Mouse (Mus musculus): ENCODE results near the gene Sav1. TPM values are rescaled to one million over a fixed set of nuclear protein-coding genes. Genes with fewer than 3 reads are reported as not detected.

The Sav1 gene
- polyA plus RNA-seq, 1 experiment from 2014 or later, result 7.6 TPM

DNA sequence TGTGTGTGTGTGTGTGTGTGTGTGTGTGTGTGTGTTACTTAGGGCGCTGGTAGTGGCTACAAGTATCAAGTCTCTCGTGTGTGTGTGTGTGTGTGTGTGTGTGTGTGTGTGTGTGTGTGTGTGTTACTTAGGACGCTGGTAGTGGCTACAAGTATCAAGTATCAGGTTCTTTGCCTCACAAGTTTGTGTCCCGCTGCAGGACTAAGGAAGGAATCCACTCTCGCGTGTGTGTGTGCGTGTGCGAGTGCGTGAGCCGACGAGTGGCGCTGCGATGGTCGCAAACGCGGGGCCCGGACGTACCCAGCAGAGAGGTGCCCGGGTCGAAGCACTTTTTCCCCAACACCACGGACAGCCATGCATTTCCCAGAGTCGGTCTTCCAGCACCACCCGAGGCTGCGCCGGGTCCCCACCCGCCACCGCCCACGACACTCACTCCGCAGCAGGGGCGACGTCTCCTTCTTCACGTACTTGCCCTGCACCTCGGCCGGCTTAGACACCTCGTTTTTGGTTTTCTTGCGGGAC is 500 bp downstream of the Sav1 start:
- H3K27ac ChIP-seq (ENCODE audit: poor library complexity, severe bottlenecking), result peak overlapping the region; percentile 93
- peaks cover 27% of the 10 kb centered on the region for H3K36me3 ChIP-seq
- H3K4me1 ChIP-seq (replicated peaks), result peaks cover 13% of the 10 kb centered on the region
- H3K9me3 ChIP-seq (replicated peaks), result no peaks in the 10 kb centered on the region
- no peaks in the 10 kb centered on the region for H3K27me3 ChIP-seq (replicated peaks)
- ATAC-seq (ENCODE audit: insufficient number of reproducible peaks, low FRiP score), result peak; percentile 68
- under 1% methylated on average over 36 of the region's 36 CpGs for WGBS
- peak overlapping the region; percentile 98 for H3K9ac ChIP-seq
- H3K4me3 ChIP-seq, result peak overlapping the region; percentile 92
- H3K4me2 ChIP-seq, result peak overlapping the region; percentile 79

GRCm38 (mm10) chr12:69985546-69985945 is 1.3 kb downstream of the Sav1 start:
- Histone ChIP-seq H3K4me3 (peak overlapping the region; percentile 92), H3K36me3 (peaks cover 34% of the 10 kb centered on the region), H3K27ac (ENCODE audit: poor library complexity, severe bottlenecking) (no peak overlapping the region), H3K4me1 (replicated peaks) (peaks cover 13% of the 10 kb centered on the region), H3K27me3 (replicated peaks) (no peaks in the 10 kb centered on the region), H3K9me3 (replicated peaks) (no peaks in the 10 kb centered on the region), H3K9ac (peak overlapping the region; percentile 98), H3K4me2 (peak overlapping the region; percentile 79)
- no peak for ATAC-seq (ENCODE audit: insufficient number of reproducible peaks, low FRiP score)
- 44% methylated on average over 4 of the region's 4 CpGs for WGBS

DNA sequence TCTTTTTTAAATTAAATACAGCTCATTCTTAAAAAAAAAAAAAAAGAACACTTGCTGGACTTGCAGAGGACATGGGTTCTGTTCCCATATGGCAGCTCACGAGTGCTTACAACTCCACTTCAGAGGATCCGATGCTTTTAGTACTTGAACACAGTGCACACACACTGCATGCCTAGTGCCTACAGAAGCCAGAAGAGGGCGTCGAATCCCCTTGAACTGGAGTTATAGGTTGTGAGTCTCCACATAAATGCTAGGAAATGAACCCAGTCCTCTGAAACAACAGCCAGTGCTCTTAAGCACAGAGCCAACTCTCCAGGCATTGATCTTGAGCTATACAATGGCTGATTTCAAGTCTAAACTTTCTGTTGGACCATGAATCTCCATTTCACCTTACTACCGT is 3.9 kb downstream of the Sav1 start:
- 76% methylated on average over 5 of the region's 5 CpGs for WGBS
- Histone ChIP-seq H3K9me3 (replicated peaks) (no peaks in the 10 kb centered on the region), H3K27ac (ENCODE audit: poor library complexity, severe bottlenecking) (no peak overlapping the region), H3K9ac (no peak overlapping the region), H3K4me1 (replicated peaks) (peaks cover 19% of the 10 kb centered on the region), H3K4me2 (no peak overlapping the region), H3K27me3 (replicated peaks) (no peaks in the 10 kb centered on the region), H3K4me3 (no peak overlapping the region), H3K36me3 (peaks cover 46% of the 10 kb centered on the region)
- no peak for ATAC-seq (ENCODE audit: insufficient number of reproducible peaks, low FRiP score)

DNA sequence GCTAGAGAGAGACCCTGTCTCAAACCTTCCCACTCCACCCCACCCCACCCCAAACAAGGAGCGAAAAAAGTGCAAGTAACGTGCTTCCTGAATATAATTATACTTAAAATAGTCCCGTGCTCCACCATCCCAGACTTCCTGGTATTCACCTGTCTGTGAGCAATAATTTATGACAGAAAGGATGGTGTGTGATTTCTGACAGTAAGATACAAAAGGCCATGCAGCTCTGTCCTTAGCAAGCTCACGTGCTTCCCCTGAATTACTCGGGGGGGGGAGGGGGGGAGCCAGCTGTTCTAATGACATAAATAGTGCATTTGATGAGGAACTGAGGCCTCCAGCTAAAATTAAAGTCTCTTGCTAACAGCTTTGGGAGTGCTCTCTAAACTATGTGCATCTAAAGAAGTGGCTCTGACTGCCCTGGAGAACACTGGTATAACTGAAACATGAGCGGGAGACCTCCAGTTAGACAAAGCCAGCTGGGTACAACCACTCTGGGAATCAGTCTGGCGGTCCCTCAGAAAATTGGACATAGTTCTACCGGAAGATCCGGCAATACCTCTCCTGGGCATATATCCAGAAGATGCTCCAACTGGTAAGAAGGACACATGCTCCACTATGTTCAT is 9.3 kb downstream of the Sav1 start:
- Histone ChIP-seq H3K36me3 (peaks cover 39% of the 10 kb centered on the region), H3K4me3 (no peak overlapping the region), H3K9ac (no peak overlapping the region), H3K27me3 (replicated peaks) (no peaks in the 10 kb centered on the region), H3K9me3 (replicated peaks) (no peaks in the 10 kb centered on the region), H3K4me2 (no peak overlapping the region), H3K4me1 (replicated peaks) (peaks cover 20% of the 10 kb centered on the region), H3K27ac (ENCODE audit: poor library complexity, severe bottlenecking) (no peak overlapping the region; the same call in 1 of the 2 replicates)
- 78% methylated on average over 9 of the region's 9 CpGs for WGBS
- no peak for ATAC-seq (ENCODE audit: insufficient number of reproducible peaks, low FRiP score)

- no peaks in the 10 kb centered on the region for H3K9me3 ChIP-seq (replicated peaks)
- peaks cover 14% of the 10 kb centered on the region for H3K4me1 ChIP-seq (replicated peaks)
- WGBS, result 86% methylated on average over 6 of the region's 6 CpGs
- no peak overlapping the region for H3K4me3 ChIP-seq
- H3K9ac ChIP-seq, result no peak overlapping the region
- H3K27me3 ChIP-seq (replicated peaks), result no peaks in the 10 kb centered on the region
- H3K36me3 ChIP-seq, result peaks cover 38% of the 10 kb centered on the region
- no peak for ATAC-seq (ENCODE audit: insufficient number of reproducible peaks, low FRiP score)
- no peak overlapping the region for H3K4me2 ChIP-seq
- H3K27ac ChIP-seq (ENCODE audit: poor library complexity, severe bottlenecking), result no peak overlapping the region
These were observed 10.1 kb downstream of the Sav1 start for GRCm38 (mm10) chr12:69976688-69977087.

DNA sequence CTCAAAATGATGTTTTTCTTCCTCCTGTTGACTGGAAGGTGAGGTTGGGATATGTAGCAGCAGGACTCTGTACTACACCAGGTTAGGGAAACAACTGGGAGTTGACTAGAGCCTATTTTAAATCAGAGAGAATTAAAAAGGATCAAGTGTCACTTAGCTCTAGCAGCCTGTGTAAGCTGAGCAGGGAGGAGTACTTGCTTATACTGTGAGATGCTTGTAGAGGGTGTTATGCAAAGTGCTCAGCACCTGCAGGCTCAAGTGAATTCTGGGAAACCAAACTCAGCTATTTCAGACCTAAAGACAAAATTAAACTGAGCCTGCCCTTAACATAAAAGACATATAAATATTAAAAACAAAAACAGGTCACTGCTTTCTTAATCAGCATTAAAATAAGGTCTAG is 13.1 kb downstream of the Sav1 start:
- Histone ChIP-seq H3K9ac (no peak overlapping the region), H3K4me1 (replicated peaks) (peaks cover 13% of the 10 kb centered on the region), H3K4me2 (no peak overlapping the region), H3K9me3 (replicated peaks) (no peaks in the 10 kb centered on the region), H3K36me3 (peaks cover 51% of the 10 kb centered on the region), H3K27me3 (replicated peaks) (no peaks in the 10 kb centered on the region), H3K27ac (ENCODE audit: poor library complexity, severe bottlenecking) (no peak overlapping the region), H3K4me3 (no peak overlapping the region)
- no peak for ATAC-seq (ENCODE audit: insufficient number of reproducible peaks, low FRiP score)

DNA sequence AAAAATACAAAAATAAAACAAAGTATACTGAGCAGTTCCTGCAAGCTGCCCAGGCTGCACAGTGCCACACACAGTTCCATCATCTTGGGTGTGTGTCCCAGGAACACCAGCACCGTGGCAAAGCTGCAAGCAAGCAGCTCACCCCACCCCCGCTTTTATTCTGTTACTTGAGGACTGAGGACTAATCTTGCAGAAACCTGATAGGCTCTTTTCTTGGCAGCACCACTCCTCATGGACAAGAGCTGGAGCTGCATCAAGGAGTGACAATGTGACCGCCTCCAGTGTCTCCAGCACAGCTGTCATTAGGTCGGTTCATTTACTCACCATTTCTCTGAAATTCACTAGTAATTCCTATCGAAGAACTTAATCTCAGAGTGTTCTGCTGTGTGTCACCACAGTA is 18.6 kb downstream of the Sav1 start:
- no peak overlapping the region for H3K9ac ChIP-seq
- peaks cover 69% of the 10 kb centered on the region for H3K36me3 ChIP-seq
- no peak for ATAC-seq (ENCODE audit: insufficient number of reproducible peaks, low FRiP score)
- no peaks in the 10 kb centered on the region for H3K9me3 ChIP-seq (replicated peaks)
- no peak overlapping the region for H3K27ac ChIP-seq (ENCODE audit: poor library complexity, severe bottlenecking)
- peaks cover 20% of the 10 kb centered on the region for H3K4me1 ChIP-seq (replicated peaks)
- H3K4me3 ChIP-seq, result no peak overlapping the region
- no peaks in the 10 kb centered on the region for H3K27me3 ChIP-seq (replicated peaks)
- no peak overlapping the region for H3K4me2 ChIP-seq
- 57% methylated on average over 5 of the region's 5 CpGs for WGBS

DNA sequence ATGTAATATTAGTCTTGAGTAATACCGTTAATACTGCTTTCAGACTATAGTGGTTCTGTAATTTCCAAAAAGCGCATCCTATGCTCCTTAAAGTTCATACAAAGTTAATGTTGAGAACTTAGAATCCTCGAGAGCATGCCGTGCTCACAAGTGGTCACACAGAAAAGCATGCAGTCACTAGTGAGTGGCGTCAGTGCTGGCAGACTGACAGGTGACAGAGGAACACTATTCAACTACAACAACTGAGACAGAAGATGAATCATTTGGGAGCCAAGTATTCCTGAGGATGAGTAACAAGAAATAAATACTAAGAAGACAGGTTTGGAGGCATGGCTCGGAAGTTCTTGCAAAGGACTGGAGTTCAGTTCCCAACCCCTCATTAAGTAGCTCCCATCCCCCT is 19.7 kb downstream of the Sav1 start:
- Histone ChIP-seq H3K9me3 (replicated peaks) (no peaks in the 10 kb centered on the region), H3K36me3 (peaks cover 75% of the 10 kb centered on the region), H3K4me3 (no peak overlapping the region), H3K27me3 (replicated peaks) (no peaks in the 10 kb centered on the region), H3K4me2 (no peak overlapping the region), H3K9ac (no peak overlapping the region), H3K4me1 (replicated peaks) (peaks cover 20% of the 10 kb centered on the region), H3K27ac (ENCODE audit: poor library complexity, severe bottlenecking) (no peak overlapping the region)
- ATAC-seq (ENCODE audit: insufficient number of reproducible peaks, low FRiP score), result no peak
- 84% methylated on average over 6 of the region's 6 CpGs for WGBS

GRCm38 (mm10) chr12:69966071-69966470 is 20.7 kb downstream of the Sav1 start:
- Histone ChIP-seq H3K36me3 (peaks cover 74% of the 10 kb centered on the region), H3K27ac (ENCODE audit: poor library complexity, severe bottlenecking) (peak overlapping the region; percentile 62), H3K27me3 (replicated peaks) (no peaks in the 10 kb centered on the region)

GRCm38 (mm10) chr12:69965644-69966043 is 21.2 kb downstream of the Sav1 start:
- Histone ChIP-seq H3K4me1 (replicated peaks) (peaks cover 20% of the 10 kb centered on the region), H3K4me2 (no peak overlapping the region), H3K9ac (no peak overlapping the region), H3K27me3 (replicated peaks) (no peaks in the 10 kb centered on the region), H3K27ac (ENCODE audit: poor library complexity, severe bottlenecking) (no peak overlapping the region), H3K4me3 (no peak overlapping the region), H3K36me3 (peaks cover 73% of the 10 kb centered on the region), H3K9me3 (replicated peaks) (no peaks in the 10 kb centered on the region)
- WGBS, result 69% methylated on average over 3 of the region's 3 CpGs
- no peak for ATAC-seq (ENCODE audit: insufficient number of reproducible peaks, low FRiP score)

More at GRCm38 (mm10) chr12:69966071-69966470, 20.7 kb downstream of the Sav1 start:
- WGBS, result 49% methylated on average over 5 of the region's 5 CpGs
- no peak overlapping the region for H3K4me3 ChIP-seq
- H3K4me1 ChIP-seq (replicated peaks), result peaks cover 20% of the 10 kb centered on the region
- H3K4me2 ChIP-seq, result no peak overlapping the region
- 0 out of 2 replicates have a peak, but pooled peaks have one; percentile 33 for ATAC-seq (ENCODE audit: insufficient number of reproducible peaks, low FRiP score)
- no peak overlapping the region for H3K9ac ChIP-seq
- no peaks in the 10 kb centered on the region for H3K9me3 ChIP-seq (replicated peaks)

GRCm38 (mm10) chr12:69963141-69963540 is 23.7 kb downstream of the Sav1 start:
- Histone ChIP-seq H3K9ac (no peak overlapping the region), H3K27ac (ENCODE audit: poor library complexity, severe bottlenecking) (no peak overlapping the region), H3K9me3 (replicated peaks) (no peaks in the 10 kb centered on the region), H3K36me3 (peaks cover 62% of the 10 kb centered on the region), H3K4me2 (no peak overlapping the region), H3K4me1 (replicated peaks) (peaks cover 15% of the 10 kb centered on the region), H3K4me3 (no peak overlapping the region), H3K27me3 (replicated peaks) (no peaks in the 10 kb centered on the region)
- WGBS, result 92% methylated on average over 6 of the region's 6 CpGs
- ATAC-seq (ENCODE audit: insufficient number of reproducible peaks, low FRiP score), result no peak

DNA sequence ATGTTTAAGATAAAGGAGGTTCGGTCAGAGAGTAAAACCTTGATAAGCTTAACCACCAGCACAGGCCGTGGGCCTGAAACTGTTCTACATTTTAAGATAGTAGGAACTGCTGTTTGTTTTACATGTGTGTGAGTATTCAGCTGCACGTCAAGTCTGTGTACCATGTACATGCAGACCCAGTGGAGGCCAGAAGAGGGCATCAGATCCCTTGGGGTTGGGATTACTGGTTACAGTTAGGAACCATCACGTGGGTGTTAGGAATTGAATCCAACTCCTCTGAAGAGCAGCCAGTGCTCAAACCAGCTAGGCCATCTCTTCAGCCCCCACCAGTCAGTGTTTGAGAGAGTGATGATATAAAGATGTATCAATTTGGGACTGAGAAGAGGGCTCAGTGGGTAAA is 24.3 kb downstream of the Sav1 start:
- no peak overlapping the region for H3K4me3 ChIP-seq
- no peak overlapping the region for H3K4me2 ChIP-seq
- H3K27ac ChIP-seq (ENCODE audit: poor library complexity, severe bottlenecking), result no peak overlapping the region
- peaks cover 14% of the 10 kb centered on the region for H3K4me1 ChIP-seq (replicated peaks)
- H3K9me3 ChIP-seq (replicated peaks), result no peaks in the 10 kb centered on the region
- no peak for ATAC-seq (ENCODE audit: insufficient number of reproducible peaks, low FRiP score)
- H3K36me3 ChIP-seq, result peaks cover 62% of the 10 kb centered on the region
- H3K27me3 ChIP-seq (replicated peaks), result no peaks in the 10 kb centered on the region
- no peak overlapping the region for H3K9ac ChIP-seq
- 68% methylated on average over 4 of the region's 4 CpGs for WGBS

Measured in heart, embryonic 12.5 days (tissue).